9 mouse cellular contexts compared by ENCODE assay signal in the genomic region with DNA sequence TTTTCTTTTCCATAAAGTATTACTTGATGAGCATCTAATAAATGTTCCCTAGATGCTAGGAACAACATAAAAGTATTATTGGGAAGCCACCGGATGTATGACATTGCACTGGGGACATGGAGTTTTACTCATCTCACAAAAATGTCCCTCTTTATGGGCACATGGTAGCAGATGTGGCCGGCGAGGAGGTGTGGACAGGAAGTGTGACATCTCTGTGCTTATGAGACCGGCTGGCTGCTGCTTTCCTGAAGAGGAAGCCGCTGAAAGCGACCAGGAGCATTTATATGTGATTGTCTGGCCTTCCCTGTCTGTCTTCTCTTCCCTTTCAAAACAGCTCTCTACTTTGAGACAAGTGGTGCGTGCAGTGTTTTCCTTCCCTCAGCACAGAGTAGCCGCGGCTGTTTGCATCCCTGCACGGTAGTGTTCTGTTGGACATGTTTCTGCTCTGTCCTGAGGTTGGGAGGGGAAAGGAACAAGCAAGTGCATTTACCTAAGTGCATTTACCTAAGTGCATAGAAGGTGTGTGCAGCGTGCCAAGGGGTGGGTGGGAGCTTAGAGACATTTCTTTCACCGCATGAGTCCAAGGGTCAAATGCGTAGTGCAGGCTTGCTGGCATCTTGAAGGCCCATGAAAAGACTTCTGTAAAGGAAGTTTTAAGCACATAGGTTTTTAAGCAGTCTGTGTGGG.
DNase-seq lines count a peak whose midpoint lies in the region; ATAC-seq and TF ChIP-seq lines count a peak whose summit lies in the region.
"Had no signal": no experiment of that assay in that cellular context is flagged by ENCODE, and none has a peak within 500 bp of the region (broad histone marks: within the 10 kb centered on the region; RNA-seq: fewer than 3 reads in every experiment).

No protein-coding gene starts in this region.

- 33% methylated on average over 13 of the region's 13 CpGs for WGBS in heart, adult 2 months
- 39% methylated on average over 13 of the region's 13 CpGs for WGBS in kidney, postnatal 0 days

- H3K79me2 ChIP-seq in heart, adult 2 months (replicated peaks; ENCODE audit: control insufficient read depth, insufficient read depth, low read length) = no peaks in the 10 kb centered on the region

- H3K27me3 ChIP-seq in heart, adult 2 months (ENCODE audit: control insufficient read depth, insufficient read depth, low read length) = no peaks in the 10 kb centered on the region
- no peaks in the 10 kb centered on the region for H3K27me3 ChIP-seq in kidney, postnatal 0 days (ENCODE audit: insufficient read depth, low read length)
- H3K27me3 ChIP-seq: CH12.LX had no signal

- H3K9me3 ChIP-seq in kidney, postnatal 0 days (replicated peaks; ENCODE audit: low read length) = no peaks in the 10 kb centered on the region

- H3K9ac ChIP-seq in heart, adult 2 months (ENCODE audit: low read depth, low read length) = peak overlapping the region; percentile 6; the same call in 1 of the 2 replicates
- H3K9ac ChIP-seq in kidney, postnatal 0 days (ENCODE audit: low read depth, low read length) = no peak overlapping the region

- no peak for TF ChIP-seq CTCF in heart, adult 2 months (IDR thresholded peaks at IDR 0.05)
- TF ChIP-seq CTCF in kidney, postnatal 0 days (IDR thresholded peaks at IDR 0.05; ENCODE audit: low read depth) = no peak

- H3K4me3 ChIP-seq in heart, adult 2 months = peak overlapping the region; percentile 13
- no peak overlapping the region for H3K4me3 ChIP-seq in kidney, postnatal 0 days (replicated peaks; ENCODE audit: low read depth, low read length)

- intact Hi-C loops in heart, adult 2 months (cut with DNase I) = loop anchor here (10.0 kb wide), 1 partner anchor 70 kb away; no protein-coding TSS in a partner anchor

- H3K27ac ChIP-seq in heart, adult 2 months = peak overlapping the region; percentile 55
- H3K27ac ChIP-seq in kidney, postnatal 0 days = peak overlapping the region; percentile 54

- 0 out of 2 replicates have a peak, but pooled peaks have one; percentile 65 for TF ChIP-seq EP300 in heart, adult 2 months (IDR thresholded peaks at IDR 0.05; ENCODE audit: insufficient read depth, low read depth, low read length)

- peak overlapping the region; percentile 17; the same call in 1 of the 2 replicates for H3K4me2 ChIP-seq in kidney, postnatal 0 days (ENCODE audit: low read length)

- 0 out of 2 replicates have a peak, but pooled peaks have one; percentile 28 for TF ChIP-seq POLR2A in heart, adult 2 months (IDR thresholded peaks at IDR 0.05; ENCODE audit: insufficient read depth, low read depth, low read length)

- ATAC-seq in frontal cortex, adult (ENCODE audit: low TSS enrichment) = peak; percentile 3; the same call in 1 of the 2 replicates
- ATAC-seq in kidney, postnatal 0 days (replicated peaks; ENCODE audit: low FRiP score, low read depth) = no peak; the same call in 1 of the 2 replicates
- peak; percentile 69 for ATAC-seq in megakaryocyte, adult 5-6 weeks (ENCODE audit: poor library complexity, severe bottlenecking)
- no peak for ATAC-seq in inflammation-experienced regulatory T-cells, adult 6 months

- peaks cover 13% of the 10 kb centered on the region for H3K36me3 ChIP-seq in heart, adult 2 months (ENCODE audit: control insufficient read depth, insufficient read depth, low read length)
- H3K36me3 ChIP-seq in kidney, postnatal 0 days (ENCODE audit: insufficient read depth, low read length) = no peaks in the 10 kb centered on the region

- peaks cover 19% of the 10 kb centered on the region for H3K4me1 ChIP-seq in heart, adult 2 months (ENCODE audit: control insufficient read depth, insufficient read depth, low read length)
- peaks cover 5% of the 10 kb centered on the region for H3K4me1 ChIP-seq in kidney, postnatal 0 days (replicated peaks; ENCODE audit: insufficient read depth, low read length)

- DNase-seq in frontal cortex, postnatal 25 days (ENCODE audit: low spot score in 2 of 2) = no peak
- DNase-seq in heart, adult 2 months = peak in 1 of 2 experiments; percentile 63
- peak; percentile 80 for DNase-seq in kidney, postnatal 0 days (ENCODE audit: low spot score)
- DNase-seq in frontal cortex, adult 2 months (ENCODE audit: extremely low spot score in 1 of 2, low spot score in 1 of 2) = no peak
- DNase-seq in cerebellum, postnatal 4 days (ENCODE audit: low spot score in 2 of 2) = no peak

Comparison
In these comparisons a context has a peak if more than half of its experiments do, and no peak if none do; other contexts are left out.
1. ATAC-seq: peak in frontal cortex, adult (single experiment) and megakaryocyte, adult 5-6 weeks (single experiment); none in kidney, postnatal 0 days (single experiment) and inflammation-experienced regulatory T-cells, adult 6 months (single experiment).